Mouse (Mus musculus) bone marrow macrophage, adult 2 months (primary cell): Measurements from ENCODE around the gene 4930469K13Rik.

ENCODE experiments used
- CTCF ChIP-seq: IDR thresholded peaks from 2 replicates; pipeline ENCODE4 v1.5.1; 2012; ENCODE audit warnings: low read depth, mild to moderate bottlenecking, low read length, moderate library complexity
- POLR2A ChIP-seq: IDR thresholded peaks from 2 replicates; pipeline ENCODE4 v1.6.1; 2012; ENCODE audit warnings: mild to moderate bottlenecking, low read depth, low read length, borderline replicate concordance

DNA sequence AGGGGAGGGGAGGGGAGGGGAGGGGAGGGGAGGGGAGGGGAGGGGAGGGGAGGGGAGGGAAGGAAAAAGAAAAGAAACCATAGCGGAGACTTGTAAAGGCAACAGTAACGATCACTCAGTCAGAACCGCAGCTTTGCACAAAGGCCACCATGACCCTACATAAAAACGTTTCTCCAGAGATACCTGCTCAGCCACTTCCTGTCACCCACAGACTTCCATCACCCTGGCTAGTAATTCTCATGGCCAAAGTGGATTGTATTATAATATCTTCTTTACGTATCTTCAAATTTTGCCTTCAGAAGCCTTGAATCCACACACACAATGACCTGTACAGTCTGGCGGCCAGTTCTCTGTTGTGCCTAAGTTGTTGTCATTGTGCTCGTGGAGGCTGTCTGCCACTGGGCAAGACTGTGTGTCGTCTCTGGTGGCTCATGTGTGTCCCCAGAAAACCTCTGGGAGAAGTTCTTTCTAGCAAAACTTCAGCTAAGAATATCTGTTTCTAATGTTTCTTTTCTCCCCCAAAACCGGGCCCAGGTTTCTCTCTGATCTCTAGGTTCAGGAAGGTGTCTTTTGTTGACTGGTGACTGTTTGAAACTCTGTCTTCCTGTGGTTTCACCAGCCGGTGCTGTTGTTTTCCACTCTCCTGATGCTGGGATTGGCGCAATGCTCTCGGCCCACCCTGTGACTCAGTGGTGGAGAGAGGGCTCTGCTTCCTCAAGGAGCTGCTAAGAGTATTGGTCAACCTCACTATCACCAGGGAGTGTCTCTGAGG, 88.9 kb downstream of the 4930469K13Rik start:
- no peak for TF ChIP-seq CTCF
- no peak for TF ChIP-seq POLR2A
